Mouse (Mus musculus) lung, adult 2 months (tissue): ENCODE data around the gene Igsf1. TPM values are rescaled to one million over a fixed set of nuclear protein-coding genes. Genes with fewer than 3 reads are reported as not detected.
A peak's percentile ranks its signal among the peaks of the same experiment; 100 is the strongest.

Experiments
- DNase-seq: peaks from one replicate; pipeline ENCODE4 v3.0.0; 2022
- H3K4me1 ChIP-seq: fragments of 200-500 bp; 2 replicates; pipeline ENCODE4 v1.6.1; 2011; ENCODE audit warnings: low read length; ENCODE audit not compliant: control insufficient read depth, insufficient read depth
- H3K4me3 ChIP-seq: fragments of 200-500 bp; replicated peaks from 2 replicates; pipeline ENCODE3; 2011; ENCODE audit warnings: low read depth, mild to moderate bottlenecking, control low read depth, low read length; ENCODE audit errors: extremely low read depth
- CTCF ChIP-seq: fragments of 200-500 bp; IDR thresholded peaks from 2 replicates; pipeline ENCODE4 v1.5.1; 2011; ENCODE audit warnings: mild to moderate bottlenecking, low read length, control low read depth; ENCODE audit not compliant: insufficient read depth
- POLR2A ChIP-seq: fragments of 200-500 bp; IDR thresholded peaks from 2 replicates; pipeline ENCODE4 v1.6.1; 2011; ENCODE audit warnings: low read depth, mild to moderate bottlenecking, control low read depth, low read length, borderline replicate concordance; ENCODE audit errors: extremely low read depth
- WGBS: fragments of 180-500 bp; shearing (Covaris S2); methylation state at CpG from one replicate; pipeline ENCODE4 v1.1.7; 2018; 5-methylcytosine and 5-hydroxymethylcytosine counted together
- polyA plus RNA-seq: library from polyadenylated mRNA; depleted of rRNA; stranded (reverse); fragments of >200 nt; gene quantifications from 2 replicates; pipeline ENCODE4 v1.2.3, GENCODE M21; 2012; rRNA removed

The Igsf1 gene
- polyA plus RNA-seq: 0.86 and 1.1 TPM in 2 replicates

DNA sequence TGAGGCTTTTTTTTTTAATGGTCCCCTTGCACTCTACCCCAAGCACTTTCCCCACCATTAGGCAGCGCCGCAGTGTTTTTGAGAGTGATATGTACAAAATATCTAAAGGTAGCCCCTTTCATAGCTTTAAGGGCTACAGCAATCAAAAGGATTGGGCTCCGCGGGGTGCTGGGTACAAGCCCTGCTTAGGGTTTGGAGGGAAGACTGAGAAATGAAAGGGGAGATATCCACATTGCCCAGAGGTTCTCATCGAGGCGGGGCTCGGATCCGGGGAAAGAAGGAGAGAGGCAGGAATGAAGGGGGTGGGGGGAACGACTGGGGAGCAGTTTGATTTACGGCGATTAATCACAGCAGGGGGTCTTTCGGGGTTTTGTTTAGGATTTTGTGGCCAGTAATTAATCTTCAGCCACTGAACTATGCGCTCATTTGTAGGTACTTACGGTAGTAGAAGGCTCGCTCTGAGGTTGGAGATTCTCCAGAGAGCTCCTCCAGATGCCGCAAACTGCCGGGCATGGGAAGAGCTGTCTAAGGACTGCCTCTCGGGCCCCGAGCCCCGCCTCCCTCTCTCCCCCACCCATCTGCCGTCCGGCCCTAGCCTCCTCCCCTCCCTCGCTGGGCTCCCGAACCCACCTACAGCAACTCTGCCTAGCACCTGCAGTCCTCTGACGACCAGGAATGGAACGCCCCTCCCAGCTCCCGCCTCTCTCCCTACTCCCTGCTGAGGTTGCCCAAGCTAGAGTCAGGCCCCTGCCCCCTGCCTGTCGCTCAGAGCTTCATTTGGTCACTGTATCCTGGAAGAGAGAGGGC is at the start of gene Igsf1:
Igsf1 (minus strand) TSS at position 537 of the 807 bp plus-strand sequence.
- WGBS: 27% methylated on average over 28 of the region's 28 CpGs
- Histone ChIP-seq H3K4me1 (no peaks in the 10 kb centered on the region), H3K4me3 (peak within 1 kb of the TSS; percentile 23)
- TF ChIP-seq CTCF (no peak), POLR2A (no peak)
- peak; percentile 4 for DNase-seq

DNA sequence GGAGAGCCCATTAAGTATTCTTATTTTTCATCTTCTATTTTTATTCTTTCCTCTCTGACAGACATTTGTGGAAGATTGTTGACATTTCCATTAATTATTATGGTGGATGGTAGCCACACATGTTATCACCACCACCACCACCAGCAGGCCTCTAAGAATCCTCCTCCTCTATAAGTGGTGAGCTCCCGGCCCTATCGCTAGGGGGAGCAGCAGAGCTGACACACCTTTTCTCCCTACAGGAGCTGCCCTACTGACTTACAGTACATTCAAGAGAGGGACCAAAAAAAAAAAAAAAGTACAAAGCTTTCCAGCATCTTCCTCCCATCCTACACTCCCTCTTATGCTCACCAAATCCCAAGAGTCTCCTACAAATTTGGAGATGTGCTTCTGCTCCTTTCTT is 26.7 kb downstream of the Igsf1 start:
- DNase-seq: no peak
- Histone ChIP-seq H3K4me1 (no peaks in the 10 kb centered on the region), H3K4me3 (no peak overlapping the region)
- no peak for TF ChIP-seq CTCF
- TF ChIP-seq POLR2A: no peak
- WGBS: 23% methylated on average over 2 of the region's 2 CpGs

DNA sequence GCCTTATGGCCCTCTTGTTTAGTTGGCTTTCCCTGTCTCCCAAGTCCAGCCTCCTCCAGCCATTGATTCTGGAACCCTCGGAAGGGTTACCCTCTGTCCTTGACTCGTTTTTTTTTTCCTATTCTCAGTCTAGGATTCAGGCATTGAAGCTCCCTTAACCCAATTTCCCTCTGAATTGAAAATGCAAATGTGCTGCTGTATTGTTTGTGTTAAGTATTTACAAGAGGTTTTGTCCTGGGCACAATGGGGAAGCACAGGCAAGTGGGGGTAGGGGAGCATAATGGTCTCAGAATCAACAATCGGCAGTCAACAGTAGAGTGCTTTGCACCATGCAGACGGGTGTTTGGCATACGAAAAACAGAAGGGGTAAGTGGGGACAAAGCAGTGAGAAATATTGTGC is 52.4 kb downstream of the Igsf1 start:
- TF ChIP-seq POLR2A: no peak
- TF ChIP-seq CTCF: no peak
- Histone ChIP-seq H3K4me1 (no peaks in the 10 kb centered on the region), H3K4me3 (no peak overlapping the region)
- 51% methylated on average over 5 of the region's 5 CpGs for WGBS
- no peak for DNase-seq

DNA sequence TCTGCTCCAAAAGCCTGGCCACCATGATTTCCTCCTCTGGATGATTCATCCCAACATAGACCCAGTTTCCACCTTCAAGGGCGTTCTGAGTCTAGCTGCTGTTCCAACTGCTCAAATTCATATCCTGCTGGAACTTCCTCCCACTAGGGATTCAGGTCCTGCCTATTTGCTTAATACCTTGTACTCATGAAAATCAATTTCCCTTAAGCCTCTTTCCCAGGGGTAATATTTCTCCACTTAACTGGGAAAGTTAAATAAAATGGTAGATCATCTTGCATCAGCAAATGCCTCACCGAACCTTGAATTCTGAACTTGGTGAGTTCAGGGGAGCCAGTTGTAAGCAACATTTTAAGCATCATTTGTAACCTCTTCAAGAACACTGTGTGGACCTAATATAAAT is 62.6 kb downstream of the Igsf1 start, which contains the start of gene Olfr1321:
Olfr1321 (minus strand) TSS at position 101 of the 400 bp plus-strand sequence.
- Histone ChIP-seq H3K4me1 (no peaks in the 10 kb centered on the region), H3K4me3 (no peak within 1 kb of the TSS)
- DNase-seq: no peak
- 67% methylated on average over 2 of the region's 2 CpGs for WGBS
- TF ChIP-seq CTCF (no peak), POLR2A (no peak)

Other genes with a start within 250 kb of the Igsf1 start
- gene Olfr1320, start 125.4 kb downstream of the Igsf1 start, polyA plus RNA-seq: not detected in 2 replicates
- not detected in 2 replicates for gene Olfr1321, start 62.7 kb downstream of the Igsf1 start, polyA plus RNA-seq
- gene Olfr1322, start 93.7 kb upstream of the Igsf1 start, polyA plus RNA-seq: not detected in 2 replicates
- not detected in 2 replicates for gene Olfr1323, start 221.6 kb upstream of the Igsf1 start, polyA plus RNA-seq